Mouse (Mus musculus) bone marrow, adult 2 months (tissue): ENCODE measurements around the gene Mysm1.

ENCODE experiments used
- CTCF ChIP-seq: fragments of 200-500 bp; IDR thresholded peaks from 2 replicates; pipeline ENCODE4 v1.5.1; 2011; ENCODE audit warnings: low read length, control low read depth; ENCODE audit not compliant: control insufficient read depth, insufficient read depth
- POLR2A ChIP-seq: fragments of 200-500 bp; IDR thresholded peaks from 2 replicates; pipeline ENCODE4 v1.6.1; 2011; ENCODE audit warnings: low read depth, mild to moderate bottlenecking, control low read depth, low read length, borderline replicate concordance; ENCODE audit not compliant: control insufficient read depth

DNA sequence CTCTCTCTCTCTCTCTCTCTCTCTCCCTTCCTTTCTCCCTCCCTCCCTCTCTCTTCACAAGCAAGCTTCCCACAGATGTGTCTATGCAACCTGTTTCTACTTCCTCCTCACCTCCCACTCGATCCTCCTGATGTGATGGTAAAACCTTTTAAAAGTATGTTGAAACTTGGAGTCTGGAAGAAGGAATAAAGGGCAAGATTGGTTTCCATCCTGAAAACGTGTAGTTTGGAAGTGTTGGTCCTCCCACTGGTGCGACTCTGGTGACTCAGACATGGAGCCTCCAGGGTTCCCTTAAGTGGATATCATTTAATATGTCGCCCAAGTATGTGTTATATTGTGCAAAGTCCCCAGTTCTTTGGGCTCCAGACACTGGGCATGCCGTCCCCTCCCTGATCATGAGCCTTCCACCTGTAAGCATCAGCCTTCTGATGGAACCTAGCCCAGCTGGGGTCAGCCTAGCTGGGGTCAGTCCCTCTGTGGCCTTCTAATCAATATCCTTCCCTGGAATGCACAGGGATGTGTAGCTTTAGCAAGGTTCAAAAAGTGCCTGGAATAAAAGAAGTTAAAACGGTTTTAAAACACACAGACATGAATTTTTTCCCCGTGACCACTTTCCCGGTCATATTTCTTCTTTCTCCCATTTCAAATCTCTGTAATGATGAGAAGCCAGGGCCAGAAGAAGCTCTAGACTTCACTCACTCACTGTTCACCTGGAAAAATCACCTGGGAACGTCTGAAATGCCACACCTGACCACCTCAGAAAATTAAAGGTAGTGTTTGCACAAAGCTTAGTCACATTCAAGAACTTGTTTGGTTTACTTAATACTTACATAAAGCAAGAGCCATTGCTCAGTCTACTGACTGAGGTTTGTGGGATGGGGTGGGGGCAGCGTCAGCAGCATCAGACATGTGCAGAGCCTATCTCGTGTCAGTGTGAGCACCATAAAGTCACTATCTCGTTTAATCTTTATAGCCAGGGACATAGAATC, 43.0 kb upstream of the Mysm1 start:
- TF ChIP-seq CTCF (no peak), POLR2A (no peak)
